Mouse (Mus musculus): ENCODE data around the gene Cers5. TPM values are rescaled to one million over a fixed set of nuclear protein-coding genes. Genes with fewer than 3 reads are reported as not detected.
A peak's percentile ranks its signal among the peaks of the same experiment; 100 is the strongest.
"Not testable (repeated sequence)": the region's sequence is repeated elsewhere in the genome, so short reads cannot be mapped to it uniquely, and the experiment has no call there.

Gene Cers5
- 10 to 100 TPM; 29.3 to 31.3 TPM for total RNA-seq (2021)

GRCm38 (mm10) chr15:99772881-99772924, at the start of gene Cers5:
Cers5 (minus strand) TSS chr15:99772885.
- not testable (repeated sequence) for DNase-seq

GRCm38 (mm10) chr15:99819621-99820279, 47.1 kb upstream of the Cers5 start:
- DNase-seq, result peak; percentile 63

- no peak for DNase-seq
Measured at GRCm38 (mm10) chr15:99819109-99819440, 46.4 kb upstream of the Cers5 start.

- DNase-seq, result peak; percentile 46
Measured at GRCm38 (mm10) chr15:99818321-99819108, 45.8 kb upstream of the Cers5 start.

GRCm38 (mm10) chr15:99817343-99818235, 44.9 kb upstream of the Cers5 start:
- no peak for DNase-seq

- DNase-seq, result no peak
Measured at GRCm38 (mm10) chr15:99815999-99816398, 43.3 kb upstream of the Cers5 start.

GRCm38 (mm10) chr15:99814554-99815260, 42.0 kb upstream of the Cers5 start:
- DNase-seq, result no peak

GRCm38 (mm10) chr15:99813639-99814038, 41.0 kb upstream of the Cers5 start:
- no peak for DNase-seq

- no peak for DNase-seq
Measured at GRCm38 (mm10) chr15:99812097-99812496, 39.4 kb upstream of the Cers5 start.

- DNase-seq, result peak; percentile 64
Measured at GRCm38 (mm10) chr15:99807776-99808735, 35.4 kb upstream of the Cers5 start.

- DNase-seq, result no peak
Measured at GRCm38 (mm10) chr15:99806171-99806570, 33.5 kb upstream of the Cers5 start.

- DNase-seq, result no peak
Measured at GRCm38 (mm10) chr15:99805673-99806072, 33.0 kb upstream of the Cers5 start.

- peak; percentile 60 for DNase-seq
Measured at GRCm38 (mm10) chr15:99803186-99803644, 30.5 kb upstream of the Cers5 start.

GRCm38 (mm10) chr15:99801885-99802572, 29.3 kb upstream of the Cers5 start:
- DNase-seq, result peak; percentile 46

- DNase-seq, result no peak
Measured at GRCm38 (mm10) chr15:99799706-99800105, 27.0 kb upstream of the Cers5 start.

GRCm38 (mm10) chr15:99797898-99798297, 25.2 kb upstream of the Cers5 start:
- no peak for DNase-seq

GRCm38 (mm10) chr15:99796735-99797134, 24.1 kb upstream of the Cers5 start:
- DNase-seq, result no peak

GRCm38 (mm10) chr15:99796066-99796465, 23.4 kb upstream of the Cers5 start:
- no peak for DNase-seq

- DNase-seq, result no peak
Measured at GRCm38 (mm10) chr15:99792221-99792815, 19.6 kb upstream of the Cers5 start.

- no peak for DNase-seq
Measured at GRCm38 (mm10) chr15:99791003-99791402, 18.3 kb upstream of the Cers5 start.

- no peak for DNase-seq
Measured at GRCm38 (mm10) chr15:99790464-99790863, 17.8 kb upstream of the Cers5 start.
